ENCODE assay signal across 8 mouse cellular contexts in genomic region chr10:89443115-89443622, GRCm38 (mm10). TPM values are rescaled to one million over a fixed set of nuclear protein-coding genes. Genes with fewer than 3 reads are reported as not detected.
A peak's percentile ranks its signal among the peaks of the same experiment; 100 is the strongest.
DNase-seq lines count a peak whose midpoint lies in the region; ATAC-seq lines count a peak whose summit lies in the region.

No protein-coding gene starts in this region.

- H3K4me1 ChIP-seq in hindbrain, embryonic 10.5 days (replicated peaks), result peaks cover 24% of the 10 kb centered on the region
- H3K4me1 ChIP-seq in neural tube, embryonic 13.5 days (replicated peaks), result peaks cover 17% of the 10 kb centered on the region

- H3K4me2 ChIP-seq in neural tube, embryonic 13.5 days, result peak overlapping the region; percentile 97

- under 1% methylated on average over 17 of the region's 17 CpGs for WGBS in hindbrain, embryonic 10.5 days
- 2% methylated on average over 17 of the region's 17 CpGs for WGBS in neural tube, embryonic 13.5 days

- DNase-seq in cerebellum, adult 9-11 months, result peak; percentile 7
- DNase-seq in cerebellum, adult 11-12 months, result no peak
- DNase-seq in thymus, postnatal 4 days, result peak; percentile 29
- DNase-seq in thymus, adult 18-20 months, result no peak
- no peak for DNase-seq in hindbrain, embryonic 10.5 days (ENCODE audit: low spot score)
- peak; percentile 42 to 59 for DNase-seq in lung, adult 18-20 months
- no peak for DNase-seq in ovary, postnatal 36 days (ENCODE audit: low spot score)

- H3K9ac ChIP-seq in neural tube, embryonic 13.5 days, result peak overlapping the region; percentile 71

- ATAC-seq in neural tube, embryonic 13.5 days (ENCODE audit: low read depth), result peak; percentile 49

- H3K4me3 ChIP-seq in hindbrain, embryonic 10.5 days, result peak overlapping the region; percentile 75
- H3K4me3 ChIP-seq in neural tube, embryonic 13.5 days, result peak overlapping the region; percentile 69

- H3K27me3 ChIP-seq in hindbrain, embryonic 10.5 days (ENCODE audit: insufficient read depth, poor library complexity, severe bottlenecking), result peaks cover 68% of the 10 kb centered on the region
- peaks cover 47% of the 10 kb centered on the region for H3K27me3 ChIP-seq in neural tube, embryonic 13.5 days

- peak overlapping the region; percentile 93 for H3K27ac ChIP-seq in hindbrain, embryonic 10.5 days
- H3K27ac ChIP-seq in neural tube, embryonic 13.5 days (replicated peaks), result peak overlapping the region; percentile 56; the same call in 1 of the 2 replicates

- H3K36me3 ChIP-seq in hindbrain, embryonic 10.5 days, result peaks cover 7% of the 10 kb centered on the region
- H3K36me3 ChIP-seq in neural tube, embryonic 13.5 days, result no peaks in the 10 kb centered on the region

- peaks cover 3% of the 10 kb centered on the region; the same call in 1 of the 2 replicates for H3K9me3 ChIP-seq in hindbrain, embryonic 10.5 days
- 0 out of 2 replicates have a peak, but pooled peaks cover 7% of the 10 kb centered on the region for H3K9me3 ChIP-seq in neural tube, embryonic 13.5 days

RNA-seq across cellular contexts. Expression of gene Gas2l3, which starts 0.6 kb away (rescaled TPM):
- polyA plus RNA-seq in hindbrain, embryonic 10.5 days (2016; fragmentation: Nextera tagmentation; extraction: Ambion mirVana), result 9.7 and 15.7 TPM in 2 replicates
- 5.8 and 6.3 TPM in 2 replicates for polyA plus RNA-seq in neural tube, embryonic 13.5 days (2015; fragmentation: Nextera tagmentation; extraction: Ambion mirVana)

Comparison
In these comparisons a context has a peak if more than half of its experiments do, and no peak if none do; other contexts are left out.
1. DNase-seq: peak in cerebellum, adult 9-11 months (single experiment), thymus, postnatal 4 days (single experiment) and lung, adult 18-20 months (2 of 2); none in cerebellum, adult 11-12 months (single experiment), thymus, adult 18-20 months (0 of 2), hindbrain, embryonic 10.5 days (single experiment) and ovary, postnatal 36 days (single experiment).